Mouse (Mus musculus): ENCODE measurements at regions not wholly inside any gene's neighbourhood (a gene's known extent, or its start where the extent isn't known, plus 50 kb on each side); places are given as distances from the start of the nearest gene placed in this dataset.

DNA sequence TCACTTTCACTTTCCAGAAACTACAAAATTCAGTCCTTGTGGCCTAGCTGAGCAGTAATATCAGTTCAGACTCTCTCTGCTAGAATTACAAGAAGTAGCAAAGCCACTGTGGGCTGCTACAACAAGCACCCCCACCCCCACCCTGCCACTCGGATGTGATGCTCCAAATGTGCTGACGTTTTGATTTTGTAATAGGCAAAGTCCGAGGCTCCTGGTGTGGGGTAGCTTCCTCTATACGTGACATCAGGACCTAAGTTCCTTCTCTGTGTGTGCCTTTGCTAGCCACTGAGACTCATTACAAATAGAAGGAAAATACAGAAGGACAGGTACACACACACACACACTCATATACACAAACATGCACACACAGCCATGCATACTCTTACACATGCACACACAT, 76.7 kb downstream of the Plk2 start:
- TF ChIP-seq CTCF (IDR thresholded peaks at IDR 0.05; ENCODE audit: low read depth, low read length) (no peak), TAL1 (conservative IDR thresholded peaks at IDR 0.05; ENCODE audit: low read depth, low read length) (no peak), GATA1 (IDR thresholded peaks at IDR 0.05; ENCODE audit: borderline replicate concordance, low read length) (no peak), POLR2AphosphoS5 (IDR thresholded peaks at IDR 0.05; ENCODE audit: insufficient replicate concordance, low read depth, low read length) (no peak), GATA2 (IDR thresholded peaks at IDR 0.05; ENCODE audit: borderline replicate concordance, low read depth, low read length) (no peak)
- no peak for DNase-seq (ENCODE audit: low spot score)
- H3K36me3 ChIP-seq (replicated peaks) = no peaks in the 10 kb centered on the region
- no peak for ATAC-seq (ENCODE audit: extremely low read depth, insufficient number of reproducible peaks, low FRiP score, poor library complexity, severe bottlenecking)
- peaks cover 18% of the 10 kb centered on the region for H3K9me3 ChIP-seq (replicated peaks)
- H3K4me3 ChIP-seq (ENCODE audit: low read depth, low read length) = no peak overlapping the region
- no peaks in the 10 kb centered on the region for H3K4me1 ChIP-seq (ENCODE audit: insufficient read depth, low read depth, low read length)
- H3K27me3 ChIP-seq (ENCODE audit: insufficient read depth, low read length) = no peaks in the 10 kb centered on the region

DNA sequence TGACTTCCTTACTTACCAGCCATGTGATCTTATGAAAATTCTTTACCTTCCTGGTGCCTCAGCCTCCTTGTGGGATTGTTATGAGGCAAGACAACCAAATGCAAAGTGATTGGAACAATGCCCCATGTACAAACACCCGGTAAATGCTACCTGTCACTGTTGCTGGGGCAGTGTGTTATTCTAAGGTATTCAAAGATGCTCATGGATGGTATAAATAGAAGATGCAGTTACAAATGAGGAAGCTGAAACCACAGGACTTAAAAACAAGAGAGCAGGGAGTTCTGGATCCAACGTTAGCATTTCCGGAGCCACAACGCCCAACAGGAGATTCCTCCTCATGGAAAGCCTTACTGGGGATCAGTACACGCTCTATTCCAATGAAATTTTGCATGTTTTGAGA, 82.9 kb downstream of the Plk2 start:
- no peak for ATAC-seq (ENCODE audit: extremely low read depth, insufficient number of reproducible peaks, low FRiP score, poor library complexity, severe bottlenecking)
- H3K27me3 ChIP-seq (ENCODE audit: insufficient read depth, low read length) = no peaks in the 10 kb centered on the region
- H3K9me3 ChIP-seq (replicated peaks) = peaks cover 12% of the 10 kb centered on the region
- no peak for DNase-seq (ENCODE audit: low spot score)
- H3K4me3 ChIP-seq (ENCODE audit: low read depth, low read length) = no peak overlapping the region
- no peaks in the 10 kb centered on the region for H3K4me1 ChIP-seq (ENCODE audit: insufficient read depth, low read depth, low read length)
- no peaks in the 10 kb centered on the region for H3K36me3 ChIP-seq (replicated peaks)
- TF ChIP-seq GATA1 (IDR thresholded peaks at IDR 0.05; ENCODE audit: borderline replicate concordance, low read length) (no peak), GATA2 (IDR thresholded peaks at IDR 0.05; ENCODE audit: borderline replicate concordance, low read depth, low read length) (no peak), TAL1 (conservative IDR thresholded peaks at IDR 0.05; ENCODE audit: low read depth, low read length) (no peak), POLR2AphosphoS5 (IDR thresholded peaks at IDR 0.05; ENCODE audit: insufficient replicate concordance, low read depth, low read length) (no peak), CTCF (IDR thresholded peaks at IDR 0.05; ENCODE audit: low read depth, low read length) (no peak)

DNA sequence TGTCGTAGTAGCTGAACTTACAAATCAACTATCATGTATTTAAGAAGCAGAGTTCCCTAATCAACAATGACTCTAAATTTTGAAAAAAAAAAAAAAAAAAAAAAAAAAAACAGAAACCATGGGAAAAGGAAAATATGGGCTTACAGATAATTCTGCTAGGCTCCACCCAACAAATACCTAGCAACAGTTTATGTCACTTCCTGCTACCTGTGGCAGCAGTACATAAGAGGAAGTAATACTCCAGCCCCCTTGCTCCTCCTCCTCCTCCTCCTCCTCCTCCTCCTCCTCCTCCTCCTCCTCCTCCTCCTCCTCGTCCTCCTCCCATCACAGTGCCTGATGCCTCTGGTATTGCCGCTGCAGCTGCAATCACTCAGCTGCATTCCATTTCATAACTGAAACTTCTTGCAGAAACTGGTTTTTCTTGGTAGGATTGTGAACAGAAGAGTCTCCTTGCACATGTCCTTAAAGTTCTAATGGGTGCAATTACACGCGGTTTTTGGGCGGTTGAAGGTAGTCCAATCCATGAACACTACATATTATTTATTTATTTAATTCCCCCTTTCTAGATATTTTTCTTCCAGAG, 89.6 kb downstream of the Plk2 start:
- Histone ChIP-seq H3K36me3 (replicated peaks) (no peaks in the 10 kb centered on the region), H3K9me3 (replicated peaks) (peaks cover 9% of the 10 kb centered on the region; the same call in 1 of the 2 replicates), H3K27me3 (ENCODE audit: insufficient read depth, low read length) (no peaks in the 10 kb centered on the region), H3K4me3 (ENCODE audit: low read depth, low read length) (no peak overlapping the region), H3K4me1 (ENCODE audit: insufficient read depth, low read depth, low read length) (no peaks in the 10 kb centered on the region)
- DNase-seq (ENCODE audit: low spot score) (no peak), ATAC-seq (ENCODE audit: extremely low read depth, insufficient number of reproducible peaks, low FRiP score, poor library complexity, severe bottlenecking) (no peak)
- TF ChIP-seq CTCF (IDR thresholded peaks at IDR 0.05; ENCODE audit: low read depth, low read length) (no peak), POLR2AphosphoS5 (IDR thresholded peaks at IDR 0.05; ENCODE audit: insufficient replicate concordance, low read depth, low read length) (no peak), GATA1 (IDR thresholded peaks at IDR 0.05; ENCODE audit: borderline replicate concordance, low read length) (no peak), GATA2 (IDR thresholded peaks at IDR 0.05; ENCODE audit: borderline replicate concordance, low read depth, low read length) (no peak), TAL1 (conservative IDR thresholded peaks at IDR 0.05; ENCODE audit: low read depth, low read length) (no peak)

DNA sequence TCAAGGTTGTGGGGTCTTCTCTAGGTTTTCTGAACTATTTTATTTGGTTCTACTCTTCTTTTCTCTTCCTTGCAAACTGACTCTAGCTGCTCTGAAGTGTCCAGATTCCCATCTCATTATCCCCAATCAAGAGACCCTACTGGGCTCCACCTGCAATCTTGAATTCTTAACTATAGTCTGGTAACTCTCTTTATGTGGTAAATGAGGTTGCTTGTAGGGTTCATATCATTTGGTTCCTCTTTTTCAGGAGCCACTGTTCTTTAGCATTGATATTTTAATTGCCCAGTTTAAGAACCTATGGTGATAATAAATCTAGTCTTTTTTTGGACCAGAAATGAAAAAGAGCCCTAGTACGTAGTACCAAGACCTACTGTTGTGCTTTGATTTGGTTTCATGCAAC, 90.7 kb downstream of the Plk2 start:
- no peaks in the 10 kb centered on the region for H3K4me1 ChIP-seq (ENCODE audit: insufficient read depth, low read depth, low read length)
- no peaks in the 10 kb centered on the region for H3K27me3 ChIP-seq (ENCODE audit: insufficient read depth, low read length)
- no peaks in the 10 kb centered on the region for H3K36me3 ChIP-seq (replicated peaks)
- no peak for TF ChIP-seq TAL1 (conservative IDR thresholded peaks at IDR 0.05; ENCODE audit: low read depth, low read length)
- ATAC-seq (ENCODE audit: extremely low read depth, insufficient number of reproducible peaks, low FRiP score, poor library complexity, severe bottlenecking) (no peak), DNase-seq (ENCODE audit: low spot score) (no peak)
- no peak overlapping the region for H3K4me3 ChIP-seq (ENCODE audit: low read depth, low read length)
- peaks cover 9% of the 10 kb centered on the region; the same call in 1 of the 2 replicates for H3K9me3 ChIP-seq (replicated peaks)

DNA sequence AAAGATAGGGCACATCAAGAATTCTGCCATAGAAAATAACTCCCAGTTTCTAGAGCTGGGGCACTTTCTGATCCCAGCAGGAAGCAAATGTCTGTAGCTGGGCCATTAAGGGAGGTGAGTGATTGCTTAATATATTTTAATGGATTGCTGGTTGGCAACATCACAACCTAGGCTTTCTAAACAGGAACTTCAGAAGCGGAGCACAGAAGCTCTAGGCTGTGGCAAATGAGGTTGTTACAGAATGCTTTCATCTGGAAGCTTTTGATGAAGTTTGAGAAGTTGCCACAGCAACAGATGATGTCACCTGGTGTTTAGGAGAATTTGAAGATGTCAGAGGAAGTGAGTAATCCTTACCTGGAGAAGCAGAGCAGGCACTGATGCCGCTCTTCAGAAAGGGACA, 95.3 kb downstream of the Plk2 start:
- TF ChIP-seq POLR2AphosphoS5 (IDR thresholded peaks at IDR 0.05; ENCODE audit: insufficient replicate concordance, low read depth, low read length) (no peak), CTCF (IDR thresholded peaks at IDR 0.05; ENCODE audit: low read depth, low read length) (no peak), GATA2 (IDR thresholded peaks at IDR 0.05; ENCODE audit: borderline replicate concordance, low read depth, low read length) (no peak), TAL1 (conservative IDR thresholded peaks at IDR 0.05; ENCODE audit: low read depth, low read length) (no peak), GATA1 (IDR thresholded peaks at IDR 0.05; ENCODE audit: borderline replicate concordance, low read length) (no peak)
- Histone ChIP-seq H3K9me3 (replicated peaks) (peaks cover 10% of the 10 kb centered on the region), H3K4me3 (ENCODE audit: low read depth, low read length) (no peak overlapping the region), H3K36me3 (replicated peaks) (no peaks in the 10 kb centered on the region), H3K4me1 (ENCODE audit: insufficient read depth, low read depth, low read length) (no peaks in the 10 kb centered on the region), H3K27me3 (ENCODE audit: insufficient read depth, low read length) (no peaks in the 10 kb centered on the region)
- no peak for DNase-seq (ENCODE audit: low spot score)
- ATAC-seq (ENCODE audit: extremely low read depth, insufficient number of reproducible peaks, low FRiP score, poor library complexity, severe bottlenecking) = no peak

DNA sequence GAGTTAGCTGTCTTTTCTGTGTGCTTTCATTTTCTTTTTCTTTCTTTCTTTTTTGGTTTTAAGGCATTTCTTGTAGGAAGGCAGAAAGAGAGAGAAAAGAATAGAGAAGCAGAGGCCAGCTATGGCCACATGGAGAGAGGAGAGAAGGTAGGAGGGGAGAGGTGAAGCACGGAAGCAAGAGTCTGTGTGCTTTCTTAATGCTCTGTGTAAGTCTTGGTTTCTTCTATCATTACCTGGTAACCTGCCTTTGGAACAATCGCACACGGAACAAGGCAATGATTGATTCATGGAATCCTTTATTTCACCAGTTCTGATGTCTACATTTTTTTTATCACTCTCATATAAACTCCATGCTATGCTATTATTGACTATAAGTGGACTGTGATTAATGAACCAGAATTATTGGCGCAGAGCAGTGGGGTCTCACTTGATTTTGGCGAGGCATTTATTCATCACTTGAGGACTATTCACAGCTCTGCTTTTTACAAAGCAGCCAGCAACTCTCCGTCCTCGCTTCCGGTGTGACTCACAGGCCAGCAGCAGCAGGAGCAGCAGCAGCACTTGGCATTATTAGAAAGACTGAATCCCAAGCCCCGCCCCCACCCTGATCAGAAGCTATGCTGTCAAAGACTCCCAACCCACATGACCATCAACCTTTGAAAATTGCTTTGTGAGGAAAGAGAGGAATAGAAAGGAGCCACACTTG, 97.6 kb downstream of the Plk2 start:
- Histone ChIP-seq H3K36me3 (replicated peaks) (no peaks in the 10 kb centered on the region), H3K27me3 (ENCODE audit: insufficient read depth, low read length) (no peaks in the 10 kb centered on the region), H3K4me1 (ENCODE audit: insufficient read depth, low read depth, low read length) (no peaks in the 10 kb centered on the region), H3K4me3 (ENCODE audit: low read depth, low read length) (no peak overlapping the region), H3K9me3 (replicated peaks) (peaks cover 15% of the 10 kb centered on the region)
- ATAC-seq (ENCODE audit: extremely low read depth, insufficient number of reproducible peaks, low FRiP score, poor library complexity, severe bottlenecking) (no peak), DNase-seq (ENCODE audit: low spot score) (no peak)
- TF ChIP-seq GATA2 (IDR thresholded peaks at IDR 0.05; ENCODE audit: borderline replicate concordance, low read depth, low read length) = no peak
- TF ChIP-seq CTCF (IDR thresholded peaks at IDR 0.05; ENCODE audit: low read depth, low read length) = no peak
- no peak for TF ChIP-seq TAL1 (conservative IDR thresholded peaks at IDR 0.05; ENCODE audit: low read depth, low read length)
- no peak for TF ChIP-seq GATA1 (IDR thresholded peaks at IDR 0.05; ENCODE audit: borderline replicate concordance, low read length)
- no peak for TF ChIP-seq POLR2AphosphoS5 (IDR thresholded peaks at IDR 0.05; ENCODE audit: insufficient replicate concordance, low read depth, low read length)

Data from G1E (cell line).